Mouse (Mus musculus): ENCODE measurements at regions not wholly inside any gene's neighbourhood (a gene's known extent, or its start where the extent isn't known, plus 50 kb on each side); places are given as distances from the start of the nearest gene placed in this dataset.
"Not testable (repeated sequence)": the region's sequence is repeated elsewhere in the genome, so short reads cannot be mapped to it uniquely, and the experiment has no call there.

- Histone ChIP-seq H3K4me3 (no peak overlapping the region), H3K36me3 (no peaks in the 10 kb centered on the region), H3K4me1 (no peaks in the 10 kb centered on the region), H3K4me2 (replicated peaks) (no peak overlapping the region), H3K9me3 (no peaks in the 10 kb centered on the region), H3K9ac (no peak overlapping the region), H3K27ac (no peak overlapping the region), H3K27me3 (replicated peaks) (peaks cover 17% of the 10 kb centered on the region; the same call in 1 of the 2 replicates)
- ATAC-seq (ENCODE audit: low FRiP score, low read depth), result no peak
- 64% methylated on average over 8 of the region's 8 CpGs for WGBS
Observed at GRCm38 (mm10) chr16:29754579-29755199, 175.6 kb downstream of the Opa1 start.

DNA sequence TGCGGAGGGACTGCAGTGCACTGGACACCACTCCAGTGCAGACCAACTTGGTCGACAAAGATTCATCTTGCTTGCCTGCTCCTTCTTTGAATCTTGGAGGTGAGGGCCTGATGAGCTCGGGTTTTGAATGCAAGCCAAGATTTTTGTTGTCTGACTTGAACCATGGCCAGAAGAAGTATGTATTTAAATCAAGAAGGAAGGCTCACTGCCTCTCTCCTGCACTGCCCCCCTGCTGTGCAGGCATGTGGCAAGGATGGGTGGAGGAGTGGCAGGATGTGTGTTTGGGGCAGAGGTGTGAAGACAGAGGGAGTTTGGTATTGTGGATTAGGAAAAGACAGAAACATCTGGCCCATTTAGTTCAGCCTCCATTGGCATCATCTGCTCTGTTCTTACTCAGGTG is 179.1 kb downstream of the Opa1 start:
- Histone ChIP-seq H3K36me3 (no peaks in the 10 kb centered on the region), H3K4me2 (replicated peaks) (no peak overlapping the region), H3K4me3 (no peak overlapping the region), H3K4me1 (0 out of 2 replicates have a peak, but pooled peaks cover 3% of the 10 kb centered on the region), H3K9me3 (no peaks in the 10 kb centered on the region), H3K27me3 (replicated peaks) (peaks cover 20% of the 10 kb centered on the region; the same call in 1 of the 2 replicates), H3K27ac (no peak overlapping the region), H3K9ac (no peak overlapping the region)
- ATAC-seq (ENCODE audit: low FRiP score, low read depth), result no peak
- WGBS, result 75% methylated on average over 3 of the region's 3 CpGs

GRCm38 (mm10) chr16:29759416-29759815 is 180.3 kb downstream of the Opa1 start:
- Histone ChIP-seq H3K27me3 (replicated peaks) (peaks cover 20% of the 10 kb centered on the region; the same call in 1 of the 2 replicates), H3K4me1 (0 out of 2 replicates have a peak, but pooled peaks cover 3% of the 10 kb centered on the region), H3K36me3 (no peaks in the 10 kb centered on the region), H3K9ac (no peak overlapping the region), H3K4me3 (no peak overlapping the region), H3K27ac (no peak overlapping the region), H3K9me3 (no peaks in the 10 kb centered on the region), H3K4me2 (replicated peaks) (no peak overlapping the region)
- WGBS, result 88% methylated on average over 3 of the region's 3 CpGs
- no peak for ATAC-seq (ENCODE audit: low FRiP score, low read depth)

GRCm38 (mm10) chr16:29760627-29761026 is 181.5 kb downstream of the Opa1 start:
- Histone ChIP-seq H3K27ac (no peak overlapping the region), H3K4me2 (replicated peaks) (no peak overlapping the region), H3K27me3 (replicated peaks) (peaks cover 20% of the 10 kb centered on the region; the same call in 1 of the 2 replicates), H3K9ac (no peak overlapping the region), H3K4me3 (no peak overlapping the region), H3K9me3 (no peaks in the 10 kb centered on the region), H3K36me3 (no peaks in the 10 kb centered on the region), H3K4me1 (0 out of 2 replicates have a peak, but pooled peaks cover 3% of the 10 kb centered on the region)
- no peak for ATAC-seq (ENCODE audit: low FRiP score, low read depth)
- WGBS, result 92% methylated on average over 4 of the region's 4 CpGs

DNA sequence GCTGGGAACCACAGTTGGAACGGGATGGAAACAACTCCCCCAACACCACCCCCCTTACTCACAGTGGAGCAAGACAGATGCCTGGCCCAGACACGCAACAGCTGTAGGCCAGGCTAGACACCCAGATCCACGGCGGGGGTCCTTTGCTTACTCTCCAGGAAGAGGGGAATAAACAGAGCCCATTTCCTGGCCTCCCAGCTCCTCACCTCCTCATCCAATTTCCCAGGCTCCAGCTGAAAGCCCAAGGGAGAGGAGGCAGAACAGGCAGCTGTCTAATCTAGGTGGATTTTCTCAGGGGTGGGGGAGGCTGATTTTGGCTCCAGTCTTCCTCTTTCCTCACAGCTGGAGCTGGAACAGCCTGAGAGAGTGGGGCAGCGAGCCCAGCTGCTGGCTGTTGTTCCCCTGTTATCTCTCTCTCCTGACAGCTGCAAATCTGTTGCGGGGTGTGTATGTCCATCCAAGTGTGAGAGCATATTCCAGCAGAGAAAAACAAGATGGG is 182.7 kb downstream of the Opa1 start:
- no peak overlapping the region for H3K4me3 ChIP-seq
- no peaks in the 10 kb centered on the region for H3K36me3 ChIP-seq
- no peaks in the 10 kb centered on the region for H3K9me3 ChIP-seq
- H3K9ac ChIP-seq, result no peak overlapping the region
- 0 out of 2 replicates have a peak, but pooled peaks cover 3% of the 10 kb centered on the region for H3K4me1 ChIP-seq
- H3K4me2 ChIP-seq (replicated peaks), result no peak overlapping the region
- no peak overlapping the region for H3K27ac ChIP-seq
- no peak for ATAC-seq (ENCODE audit: low FRiP score, low read depth)
- peaks cover 17% of the 10 kb centered on the region; the same call in 1 of the 2 replicates for H3K27me3 ChIP-seq (replicated peaks)
- WGBS, result 33% methylated on average over 6 of the region's 6 CpGs

GRCm38 (mm10) chr16:29764376-29764775 is 185.2 kb downstream of the Opa1 start:
- Histone ChIP-seq H3K9ac (no peak overlapping the region), H3K4me2 (replicated peaks) (no peak overlapping the region), H3K9me3 (no peaks in the 10 kb centered on the region), H3K27me3 (replicated peaks) (peaks cover 8% of the 10 kb centered on the region; the same call in 1 of the 2 replicates), H3K4me3 (no peak overlapping the region), H3K27ac (no peak overlapping the region), H3K4me1 (0 out of 2 replicates have a peak, but pooled peaks cover 3% of the 10 kb centered on the region), H3K36me3 (no peaks in the 10 kb centered on the region)
- 77% methylated on average over 1 of the region's 1 CpGs for WGBS
- no peak for ATAC-seq (ENCODE audit: low FRiP score, low read depth)

DNA sequence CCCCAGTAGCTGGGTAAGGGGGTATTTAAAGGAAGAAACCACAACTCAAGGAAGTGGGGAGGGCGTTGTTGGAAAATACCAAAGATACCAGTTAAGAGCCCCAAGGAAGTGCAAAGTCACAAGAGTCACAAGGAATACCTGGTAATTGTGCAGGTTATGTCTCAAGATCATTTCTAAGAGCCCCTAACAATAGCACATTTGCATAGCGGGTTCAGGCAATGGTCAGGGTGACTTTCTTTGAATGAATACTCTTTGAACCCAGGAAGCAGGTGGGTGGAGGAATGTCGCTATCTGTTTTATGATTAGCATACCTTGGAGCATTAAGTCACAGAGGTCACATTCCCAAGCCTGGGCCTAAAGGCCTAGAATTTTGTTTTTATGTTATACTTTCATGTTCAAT is 186.7 kb downstream of the Opa1 start:
- H3K4me3 ChIP-seq; H3K9me3 ChIP-seq; H3K4me2 ChIP-seq (replicated peaks); ATAC-seq (ENCODE audit: low FRiP score, low read depth); H3K27ac ChIP-seq; H3K9ac ChIP-seq; H3K4me1 ChIP-seq; H3K36me3 ChIP-seq; H3K27me3 ChIP-seq (replicated peaks): not testable (repeated sequence)
- WGBS, result 94% methylated on average over 3 of the region's 3 CpGs

GRCm38 (mm10) chr16:29771320-29771719 is 192.2 kb downstream of the Opa1 start:
- WGBS, result 39% methylated on average over 4 of the region's 4 CpGs
- Histone ChIP-seq H3K4me2 (replicated peaks) (no peak overlapping the region), H3K4me1 (peaks cover 12% of the 10 kb centered on the region), H3K27me3 (replicated peaks) (peaks cover 7% of the 10 kb centered on the region; the same call in 1 of the 2 replicates), H3K27ac (no peak overlapping the region), H3K4me3 (no peak overlapping the region), H3K36me3 (no peaks in the 10 kb centered on the region), H3K9ac (no peak overlapping the region), H3K9me3 (no peaks in the 10 kb centered on the region)
- no peak for ATAC-seq (ENCODE audit: low FRiP score, low read depth)

DNA sequence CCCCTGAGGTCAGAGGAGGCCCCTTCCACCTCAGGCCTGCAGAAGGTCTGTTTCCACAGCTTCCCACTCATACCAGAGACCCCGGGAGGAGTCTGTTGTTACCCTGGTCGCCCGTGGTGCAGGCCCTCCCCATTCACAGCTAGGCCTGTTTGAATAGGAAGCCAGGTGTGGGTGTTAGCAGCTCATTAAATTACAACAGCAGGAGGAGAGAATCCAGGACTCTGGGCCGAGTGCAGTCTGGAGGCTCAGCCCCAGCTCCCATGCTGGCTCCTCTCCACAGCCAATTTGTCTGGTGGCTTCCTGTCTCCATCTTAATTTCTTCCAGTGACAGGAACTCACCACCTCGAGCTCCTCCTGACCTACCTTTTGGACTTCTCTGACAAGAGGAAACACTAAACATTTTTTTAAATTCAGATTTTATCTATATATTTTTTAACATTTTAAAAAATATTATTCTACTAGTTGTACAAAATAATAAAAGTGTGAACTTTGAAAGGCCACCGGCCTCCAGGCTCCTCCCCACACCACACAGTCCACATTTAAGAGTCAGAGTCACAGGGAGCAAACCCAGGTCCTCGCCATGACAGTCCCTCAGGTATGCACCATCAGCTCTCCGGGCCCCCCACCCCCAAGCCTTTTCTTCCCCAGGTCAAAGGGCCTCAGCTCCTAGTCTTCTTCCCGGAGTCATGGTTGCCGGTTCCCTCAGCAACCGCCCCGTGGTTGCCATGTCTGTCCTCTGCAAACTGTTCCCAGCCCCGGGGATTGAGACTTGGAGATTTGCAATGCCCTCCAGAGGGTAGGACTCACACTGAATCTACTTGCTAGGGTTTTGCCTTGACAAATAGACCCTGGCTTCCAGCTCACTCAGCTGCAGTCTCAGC is 192.8 kb downstream of the Opa1 start:
- 20% methylated on average over 13 of the region's 13 CpGs for WGBS
- peaks cover 12% of the 10 kb centered on the region for H3K4me1 ChIP-seq
- no peak overlapping the region for H3K4me2 ChIP-seq (replicated peaks)
- H3K9ac ChIP-seq, result no peak overlapping the region
- H3K27me3 ChIP-seq (replicated peaks), result peaks cover 7% of the 10 kb centered on the region; the same call in 1 of the 2 replicates
- no peak overlapping the region for H3K4me3 ChIP-seq
- H3K27ac ChIP-seq, result no peak overlapping the region
- no peaks in the 10 kb centered on the region for H3K36me3 ChIP-seq
- no peak for ATAC-seq (ENCODE audit: low FRiP score, low read depth)
- H3K9me3 ChIP-seq, result no peaks in the 10 kb centered on the region

DNA sequence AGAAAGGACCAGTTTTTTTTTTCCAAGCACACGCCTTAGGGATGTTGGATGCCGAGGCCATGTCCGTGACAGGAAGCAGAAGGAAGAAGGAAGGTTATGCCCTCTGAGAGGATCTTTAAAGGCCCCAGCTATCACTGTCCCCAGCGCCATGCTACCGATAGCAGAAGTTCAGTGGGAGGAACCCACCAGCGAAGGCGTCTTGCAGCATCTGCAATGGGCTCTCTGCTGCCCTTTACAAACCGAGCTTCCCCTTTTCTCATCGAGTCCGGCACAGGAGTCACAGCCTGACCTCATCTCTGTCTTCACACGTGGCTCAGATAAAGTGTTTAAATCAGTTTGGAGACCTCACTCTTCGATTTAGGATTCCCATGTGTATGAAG is 193.5 kb downstream of the Opa1 start:
- no peak overlapping the region for H3K9ac ChIP-seq
- WGBS, result 71% methylated on average over 12 of the region's 12 CpGs
- no peaks in the 10 kb centered on the region for H3K9me3 ChIP-seq
- H3K27ac ChIP-seq, result no peak overlapping the region
- no peaks in the 10 kb centered on the region for H3K36me3 ChIP-seq
- peaks cover 7% of the 10 kb centered on the region; the same call in 1 of the 2 replicates for H3K27me3 ChIP-seq (replicated peaks)
- H3K4me3 ChIP-seq, result no peak overlapping the region
- ATAC-seq (ENCODE audit: low FRiP score, low read depth), result no peak
- no peak overlapping the region for H3K4me2 ChIP-seq (replicated peaks)
- H3K4me1 ChIP-seq, result peaks cover 12% of the 10 kb centered on the region

DNA sequence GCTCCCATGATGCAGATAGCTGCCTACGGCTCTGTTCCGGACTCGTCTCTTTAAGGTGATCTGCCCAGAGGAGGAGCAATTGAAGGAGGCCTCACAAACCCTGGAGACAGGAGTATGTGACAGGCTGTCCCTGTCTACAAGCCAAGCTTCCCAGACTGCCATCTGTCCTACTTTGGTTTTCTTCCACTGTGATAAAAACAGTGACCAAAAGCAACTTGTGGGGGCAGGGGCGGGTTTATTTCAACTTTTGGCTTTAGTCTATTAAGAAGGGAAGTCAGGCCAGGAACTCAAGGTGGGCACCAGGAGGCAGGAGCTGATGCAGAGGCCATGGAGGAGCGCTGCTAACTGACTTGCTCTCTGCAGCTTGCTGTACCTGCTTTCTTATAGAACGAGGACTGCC is 193.9 kb downstream of the Opa1 start:
- no peak overlapping the region for H3K4me3 ChIP-seq
- H3K4me2 ChIP-seq (replicated peaks), result no peak overlapping the region
- H3K9ac ChIP-seq, result no peak overlapping the region
- ATAC-seq (ENCODE audit: low FRiP score, low read depth), result no peak
- H3K4me1 ChIP-seq, result peaks cover 12% of the 10 kb centered on the region
- H3K9me3 ChIP-seq, result no peaks in the 10 kb centered on the region
- no peaks in the 10 kb centered on the region for H3K36me3 ChIP-seq
- no peak overlapping the region for H3K27ac ChIP-seq
- 82% methylated on average over 6 of the region's 6 CpGs for WGBS
- H3K27me3 ChIP-seq (replicated peaks), result peaks cover 7% of the 10 kb centered on the region; the same call in 1 of the 2 replicates

DNA sequence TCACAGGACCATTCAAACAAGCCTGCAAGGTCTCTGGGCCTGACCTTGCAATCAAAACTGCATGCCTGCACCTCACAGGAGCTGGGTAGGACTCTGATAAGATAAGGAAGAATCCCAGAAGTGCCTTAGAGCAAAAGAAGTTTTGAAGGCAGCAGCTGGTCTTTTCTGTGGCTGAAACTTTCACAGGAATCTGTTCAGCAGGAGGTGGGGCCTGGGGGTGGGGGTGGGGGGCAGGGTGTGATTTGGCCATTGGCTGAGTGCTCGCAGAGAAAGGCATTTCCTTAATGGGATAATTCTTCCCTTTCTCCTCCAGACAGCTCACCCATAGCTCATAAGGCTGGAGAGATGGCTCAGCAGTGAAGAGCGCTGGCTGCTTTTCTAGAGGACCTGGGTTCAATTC is 195.8 kb downstream of the Opa1 start:
- Histone ChIP-seq H3K4me1 (peaks cover 12% of the 10 kb centered on the region), H3K4me3 (no peak overlapping the region), H3K27ac (no peak overlapping the region), H3K9me3 (no peaks in the 10 kb centered on the region), H3K27me3 (replicated peaks) (peaks cover 7% of the 10 kb centered on the region; the same call in 1 of the 2 replicates), H3K9ac (no peak overlapping the region), H3K36me3 (no peaks in the 10 kb centered on the region), H3K4me2 (replicated peaks) (no peak overlapping the region)
- WGBS, result 36% methylated on average over 2 of the region's 2 CpGs
- no peak for ATAC-seq (ENCODE audit: low FRiP score, low read depth)

Data from neural tube, embryonic 12.5 days (tissue).